Mouse (Mus musculus) brain, embryonic 14.5 days (tissue): ENCODE results near the gene Pik3c2a.

Experiments
- CTCF ChIP-seq: fragments of 200-500 bp; IDR thresholded peaks from 2 replicates; pipeline ENCODE4 v1.5.1; 2012; ENCODE audit warnings: inconsistent platforms, mild to moderate bottlenecking, moderate library complexity, borderline replicate concordance; ENCODE audit not compliant: insufficient read depth, insufficient read length; ENCODE audit errors: extremely low read depth
- POLR2A ChIP-seq: fragments of 200-500 bp; IDR thresholded peaks from 2 replicates; pipeline ENCODE4 v1.6.1; 2012; ENCODE audit warnings: mild to moderate bottlenecking, inconsistent platforms, borderline replicate concordance; ENCODE audit not compliant: poor library complexity, insufficient read depth, insufficient read length, severe bottlenecking; ENCODE audit errors: extremely low read depth

DNA sequence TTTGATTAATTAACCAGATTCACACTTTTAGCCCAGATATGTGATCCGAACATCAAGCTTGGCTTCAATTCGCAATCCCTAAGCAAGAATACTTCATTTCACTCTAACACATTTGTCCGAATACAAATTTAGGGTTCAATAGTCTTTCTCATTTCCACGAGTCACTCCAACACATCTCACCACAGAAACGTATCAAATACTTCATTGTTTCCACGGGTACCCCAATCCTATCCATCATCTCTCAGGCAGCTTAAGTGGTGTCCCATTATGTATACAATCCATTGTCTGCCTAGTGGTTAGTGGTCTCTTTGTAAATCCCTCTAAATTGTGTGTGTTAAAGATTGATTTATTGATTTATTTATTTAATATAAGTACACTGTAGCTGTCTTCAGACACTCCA lies 108.1 kb downstream of the Pik3c2a start:
- TF ChIP-seq POLR2A (no peak), CTCF (no peak)
